Mouse (Mus musculus): ENCODE data around the gene Ctsw.

DNA sequence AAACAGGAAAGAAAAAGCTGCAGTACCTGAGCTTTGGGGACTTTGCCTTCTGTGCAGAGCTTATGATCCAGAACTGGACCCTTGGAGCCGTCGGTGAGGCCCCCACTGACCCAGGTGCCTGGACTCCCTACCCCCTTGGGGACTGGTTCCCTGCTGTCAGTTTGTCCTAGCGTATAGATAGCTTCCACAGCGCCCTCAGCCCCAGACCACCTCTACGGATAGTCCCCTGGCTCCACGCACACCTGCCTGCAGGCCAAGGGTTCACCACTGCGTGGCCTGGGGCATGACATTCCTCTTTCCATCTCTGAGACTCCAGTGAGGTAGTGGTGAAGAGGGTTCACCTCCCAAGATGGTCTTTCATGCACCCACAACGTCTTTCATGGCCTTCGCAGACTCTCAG is 5.1 kb downstream of the Ctsw start:
- TF ChIP-seq CTCF (IDR thresholded peaks at IDR 0.05; ENCODE audit: extremely low read depth, insufficient read depth, insufficient read length, insufficient replicate concordance), result no peak
- no peak for TF ChIP-seq POLR2A (IDR thresholded peaks at IDR 0.05; ENCODE audit: low read depth, low read length)

All from spleen, adult 2 months (tissue).